Mouse (Mus musculus): ENCODE measurements around the gene Sema3g.

DNA sequence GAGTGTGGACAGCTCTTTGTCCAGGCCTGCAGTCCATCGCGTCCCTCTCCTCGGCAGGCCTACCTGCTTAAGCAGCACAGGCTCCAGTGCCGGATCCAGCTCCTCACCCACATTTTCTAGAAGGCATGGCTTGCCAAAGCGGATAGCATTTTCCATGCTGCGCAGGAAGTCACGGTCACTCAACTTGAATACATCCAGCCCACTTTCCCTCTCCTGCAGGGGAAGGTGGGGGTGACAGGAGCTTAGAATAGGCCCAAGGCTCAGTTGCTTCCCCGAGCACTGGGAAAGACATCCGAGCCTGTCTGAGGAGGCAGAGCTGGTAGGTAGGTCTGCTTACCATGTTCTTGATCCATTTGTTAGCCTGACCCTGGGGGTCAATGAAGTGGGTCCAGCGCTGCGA is 50.0 kb downstream of the Sema3g start:
- TF ChIP-seq CTCF (IDR thresholded peaks at IDR 0.05; ENCODE audit: low read depth) (no peak), EP300 (IDR thresholded peaks at IDR 0.05; ENCODE audit: low read depth) (no peak)
